Mouse (Mus musculus) CD8-positive naive resting alpha-beta T cell, adult 2 months (primary cell): ENCODE data around the gene C1ql4.
"Not testable (repeated sequence)": the region's sequence is repeated elsewhere in the genome, so short reads cannot be mapped to it uniquely, and the experiment has no call there.

Experiments used
- DNase-seq, 2 experiments: peaks; one replicate each; pipeline ENCODE4 v3.0.0; 2022; ENCODE audit warnings: low read depth in 2 of 2, low spot score in 2 of 2

Gene C1ql4

GRCm38 (mm10) chr15:99076011-99076410 is 11.6 kb downstream of the C1ql4 start:
- DNase-seq, result not testable (repeated sequence)

- peak; percentile 88 to 92 for DNase-seq
These were observed 12.8 kb downstream of the C1ql4 start for GRCm38 (mm10) chr15:99074600-99075333.

- no peak for DNase-seq
These were observed 13.5 kb downstream of the C1ql4 start, which contains the start of gene Troap for GRCm38 (mm10) chr15:99074019-99074599. TSS of gene Troap (plus strand) at chr15:99074575.

- no peak for DNase-seq
These were observed 15.6 kb downstream of the C1ql4 start for GRCm38 (mm10) chr15:99071988-99072387.

- DNase-seq, result no peak
These were observed 22.0 kb downstream of the C1ql4 start for GRCm38 (mm10) chr15:99065557-99066165.

GRCm38 (mm10) chr15:99056332-99056731 is 31.3 kb downstream of the C1ql4 start:
- peak; percentile 31 to 58 for DNase-seq

- no peak for DNase-seq
These were observed 32.1 kb downstream of the C1ql4 start for GRCm38 (mm10) chr15:99055511-99055961.

- DNase-seq, result no peak
These were observed 32.6 kb downstream of the C1ql4 start, which contains the start of gene Prph for GRCm38 (mm10) chr15:99055040-99055439. TSS of gene Prph (plus strand) at chr15:99055174.

GRCm38 (mm10) chr15:99053373-99053772 is 34.2 kb downstream of the C1ql4 start:
- no peak for DNase-seq

- DNase-seq, result peak; percentile 46 to 54
These were observed 38.0 kb downstream of the C1ql4 start for GRCm38 (mm10) chr15:99049473-99050253.

GRCm38 (mm10) chr15:99045734-99046133 is 41.9 kb downstream of the C1ql4 start:
- DNase-seq, result not testable (repeated sequence)

- DNase-seq, result no peak
These were observed 42.8 kb downstream of the C1ql4 start for GRCm38 (mm10) chr15:99044854-99045253.

GRCm38 (mm10) chr15:99042334-99042733 is 45.3 kb downstream of the C1ql4 start:
- DNase-seq, result no peak

- DNase-seq, result no peak
These were observed 46.4 kb downstream of the C1ql4 start for GRCm38 (mm10) chr15:99040920-99041856.

GRCm38 (mm10) chr15:99039996-99040919 is 47.4 kb downstream of the C1ql4 start:
- no peak for DNase-seq

- DNase-seq, result no peak
These were observed 48.3 kb downstream of the C1ql4 start for GRCm38 (mm10) chr15:99039306-99039705.

- no peak for DNase-seq
These were observed 48.8 kb downstream of the C1ql4 start for GRCm38 (mm10) chr15:99038797-99039196.

- DNase-seq, result no peak
These were observed 49.6 kb downstream of the C1ql4 start for GRCm38 (mm10) chr15:99038025-99038424.

GRCm38 (mm10) chr15:99036249-99036905 is 51.2 kb downstream of the C1ql4 start:
- DNase-seq, result no peak
